Mouse (Mus musculus) E14TG2a.4 (cell line): Measurements from ENCODE around the gene Acot5.

Experiments used
- CTCF ChIP-seq: conservative IDR thresholded peaks from 2 replicates; pipeline ENCODE4 v1.5.1; 2014; ENCODE audit warnings: low read length
- NANOG ChIP-seq: IDR thresholded peaks from 2 replicates; pipeline ENCODE4 v1.6.1; 2014; ENCODE audit warnings: borderline replicate concordance, low read length, mixed read lengths
- POU5F1 ChIP-seq: IDR thresholded peaks from 2 replicates; pipeline ENCODE4 v1.6.1; 2014; ENCODE audit warnings: low read length, borderline replicate concordance

- TF ChIP-seq CTCF (no peak), NANOG (no peak), POU5F1 (no peak)
Measured at GRCm38 (mm10) chr12:84023052-84023745, 45.9 kb upstream of the Acot5 start.
